Mouse (Mus musculus) forebrain, postnatal 0 days (tissue): ENCODE measurements around the gene Kcna7. TPM values are rescaled to one million over a fixed set of nuclear protein-coding genes. Genes with fewer than 3 reads are reported as not detected.

Experiments
- ATAC-seq: fragments of 200-750 bp; cut with Nextera tagmentation; 2 replicates; pipeline ENCODE4 v1.8.0; 2017; ENCODE audit warnings: mild to moderate bottlenecking, moderate library complexity
- DNase-seq: peaks from one replicate; pipeline ENCODE4 v3.0.0-alpha.2; 2015
- H3K27ac ChIP-seq: fragments of 300-500 bp; sonication (generic); 2 replicates; pipeline ENCODE4 v1.5.1; 2014; ENCODE audit warnings: low read depth, mild to moderate bottlenecking, antibody characterized with exemption, low read length, moderate library complexity, mixed read lengths
- H3K27me3 ChIP-seq: fragments of 300-500 bp; sonication (generic); 2 replicates; pipeline ENCODE4 v1.6.1; 2014; ENCODE audit warnings: mild to moderate bottlenecking, low read length, mixed read lengths; ENCODE audit not compliant: insufficient read depth
- H3K36me3 ChIP-seq: fragments of 300-500 bp; sonication (generic); 2 replicates; pipeline ENCODE4 v1.6.1; 2014; ENCODE audit warnings: mild to moderate bottlenecking, moderate library complexity; ENCODE audit not compliant: insufficient read depth
- H3K4me1 ChIP-seq: fragments of 300-500 bp; sonication (generic); 2 replicates; pipeline ENCODE4 v1.6.1; 2014; ENCODE audit warnings: antibody characterized with exemption; ENCODE audit not compliant: insufficient read depth
- H3K4me2 ChIP-seq: fragments of 300-500 bp; sonication (generic); 2 replicates; pipeline ENCODE4 v1.6.1; 2014; ENCODE audit warnings: low read depth, mild to moderate bottlenecking, moderate library complexity
- H3K4me3 ChIP-seq: fragments of 300-500 bp; sonication (generic); 2 replicates; pipeline ENCODE4 v1.5.1; 2014; ENCODE audit warnings: low read depth, low read length, mixed read lengths
- H3K9ac ChIP-seq: fragments of 300-500 bp; sonication (generic); 2 replicates; pipeline ENCODE4 v1.6.1; 2014; ENCODE audit warnings: mild to moderate bottlenecking
- H3K9me3 ChIP-seq: fragments of 300-500 bp; sonication (generic); 2 replicates; pipeline ENCODE4 v1.6.1; 2016; ENCODE audit warnings: low read length
- CTCF ChIP-seq: sonication (generic); IDR thresholded peaks from 2 replicates; pipeline ENCODE4 v1.5.1; 2016; ENCODE audit warnings: antibody characterized with exemption, control low read depth, low read depth
- WGBS: fragments of 180-500 bp; shearing (Covaris S2); extraction: QIAGEN DNeasy Blood & Tissue Kit; methylation state at CpG from one replicate; pipeline ENCODE4 v1.1.7; 2014; 5-methylcytosine and 5-hydroxymethylcytosine counted together
- polyA plus RNA-seq: library from polyadenylated mRNA; unstranded; fragments of >200 nt; fragmentation: Nextera tagmentation; extraction: Ambion mirVana; gene quantifications from 2 replicates; pipeline ENCODE4 v1.2.1, GENCODE M21; 2015
- total RNA-seq: library from RNA; depleted of rRNA; stranded (reverse); fragments of >200 nt; gene quantifications from 2 replicates; pipeline ENCODE4 v1.2.3, GENCODE M21; 2014

The Kcna7 gene
- total and polyA plus RNA-seq, 2 experiments from 2014 or later: 0.14 TPM; not detected in 1

DNA sequence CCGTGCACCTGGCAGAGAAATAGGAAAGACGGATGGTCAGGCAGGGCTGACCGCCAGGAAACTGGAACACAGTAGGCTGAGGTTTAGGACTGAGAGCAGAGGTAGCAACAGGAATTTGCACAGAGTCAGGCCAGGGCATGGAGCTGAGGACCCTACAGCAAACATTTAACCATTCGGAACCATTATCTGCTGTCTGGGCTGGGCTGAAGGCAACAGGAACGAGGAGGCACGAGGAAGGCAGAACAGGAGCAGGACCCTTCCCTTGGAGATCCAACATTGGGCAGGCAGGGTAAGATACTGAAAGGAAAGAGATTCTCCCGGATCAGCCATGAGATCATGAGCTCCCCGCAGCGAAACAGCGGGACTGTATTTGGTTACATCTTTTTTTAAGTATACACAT lies 2.4 kb downstream of the Kcna7 start:
- H3K4me2 ChIP-seq: no peak overlapping the region
- H3K36me3 ChIP-seq: no peaks in the 10 kb centered on the region
- WGBS: 83% methylated on average over 10 of the region's 10 CpGs
- no peak for ATAC-seq
- no peaks in the 10 kb centered on the region for H3K4me1 ChIP-seq
- H3K27me3 ChIP-seq: peaks cover 66% of the 10 kb centered on the region
- DNase-seq: no peak
- no peak overlapping the region for H3K4me3 ChIP-seq
- no peak for TF ChIP-seq CTCF
- no peak overlapping the region for H3K27ac ChIP-seq
- no peaks in the 10 kb centered on the region for H3K9me3 ChIP-seq
- no peak overlapping the region for H3K9ac ChIP-seq

DNA sequence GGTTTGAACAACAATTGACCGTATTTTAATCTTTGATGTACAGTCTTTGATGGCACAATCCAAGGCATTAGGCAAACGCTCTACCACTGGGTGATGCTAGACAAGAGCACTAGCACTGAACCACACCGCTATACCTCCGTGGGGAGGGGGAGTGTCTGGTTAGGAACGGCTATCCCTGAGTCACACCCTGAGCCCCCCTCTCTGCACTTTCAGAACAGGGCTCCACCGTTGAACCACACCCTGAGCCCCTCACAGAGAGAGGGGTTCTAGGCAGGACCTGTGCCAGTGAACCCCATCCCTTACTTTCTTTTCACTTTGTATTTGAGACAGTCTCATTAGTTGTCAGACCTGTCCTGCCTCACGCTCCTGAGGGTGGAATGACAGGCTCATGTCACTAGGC lies 2.9 kb downstream of the Kcna7 start:
- no peak overlapping the region for H3K4me3 ChIP-seq
- H3K9me3 ChIP-seq: no peaks in the 10 kb centered on the region
- 68% methylated on average over 7 of the region's 7 CpGs for WGBS
- no peak for TF ChIP-seq CTCF
- peaks cover 71% of the 10 kb centered on the region for H3K27me3 ChIP-seq
- no peak overlapping the region for H3K9ac ChIP-seq
- peaks cover 2% of the 10 kb centered on the region; the same call in 1 of the 2 replicates for H3K4me1 ChIP-seq
- no peak for DNase-seq
- no peak overlapping the region for H3K27ac ChIP-seq
- H3K36me3 ChIP-seq: no peaks in the 10 kb centered on the region
- ATAC-seq: no peak
- no peak overlapping the region for H3K4me2 ChIP-seq

DNA sequence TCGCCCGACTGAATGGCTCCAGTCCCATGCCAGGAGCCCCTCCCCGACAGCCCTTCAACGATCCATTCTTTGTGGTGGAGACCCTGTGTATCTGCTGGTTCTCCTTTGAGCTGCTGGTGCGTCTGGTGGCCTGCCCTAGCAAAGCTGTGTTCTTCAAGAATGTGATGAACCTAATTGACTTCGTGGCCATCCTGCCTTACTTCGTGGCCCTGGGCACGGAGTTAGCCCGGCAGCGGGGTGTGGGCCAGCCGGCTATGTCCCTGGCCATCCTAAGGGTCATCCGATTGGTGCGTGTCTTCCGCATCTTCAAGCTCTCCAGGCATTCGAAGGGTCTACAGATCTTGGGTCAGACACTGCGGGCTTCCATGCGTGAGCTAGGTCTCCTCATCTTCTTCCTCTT lies 3.5 kb downstream of the Kcna7 start:
- H3K9me3 ChIP-seq: no peaks in the 10 kb centered on the region
- TF ChIP-seq CTCF: no peak
- DNase-seq (no peak), ATAC-seq (no peak)
- 86% methylated on average over 17 of the region's 17 CpGs for WGBS
- H3K4me2 ChIP-seq: no peak overlapping the region
- peaks cover 77% of the 10 kb centered on the region for H3K27me3 ChIP-seq
- no peak overlapping the region for H3K9ac ChIP-seq
- no peak overlapping the region for H3K4me3 ChIP-seq
- H3K36me3 ChIP-seq: no peaks in the 10 kb centered on the region
- H3K27ac ChIP-seq: no peak overlapping the region
- H3K4me1 ChIP-seq: peaks cover 6% of the 10 kb centered on the region; the same call in 1 of the 2 replicates

DNA sequence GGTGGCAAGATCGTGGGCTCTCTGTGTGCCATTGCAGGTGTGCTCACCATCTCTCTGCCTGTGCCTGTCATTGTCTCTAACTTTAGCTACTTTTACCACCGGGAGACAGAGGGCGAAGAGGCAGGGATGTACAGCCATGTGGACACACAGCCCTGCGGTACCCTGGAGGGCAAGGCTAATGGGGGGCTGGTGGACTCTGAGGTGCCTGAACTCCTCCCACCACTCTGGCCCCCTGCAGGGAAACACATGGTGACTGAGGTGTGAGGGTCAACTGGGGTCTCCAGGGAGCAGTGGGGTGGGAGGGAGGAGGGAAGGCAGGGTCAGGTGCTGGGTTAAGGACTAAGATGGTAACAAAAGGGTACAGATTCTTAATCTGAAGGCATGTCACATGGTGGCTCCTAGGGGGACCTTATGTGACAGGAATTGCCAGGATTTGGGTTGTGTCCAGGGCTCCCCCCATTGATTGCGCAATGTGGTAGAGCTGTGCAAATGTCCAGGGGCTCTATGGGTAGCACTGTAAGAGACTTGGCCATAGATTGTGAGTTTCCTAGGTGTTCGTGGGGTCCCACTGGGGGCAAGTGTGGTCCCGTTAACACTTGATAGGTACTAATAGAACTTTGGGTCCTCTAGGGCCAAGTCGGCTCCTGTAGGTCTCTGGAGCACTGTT lies 4.2 kb downstream of the Kcna7 start:
- H3K9ac ChIP-seq: no peak overlapping the region
- no peaks in the 10 kb centered on the region for H3K9me3 ChIP-seq
- peaks cover 84% of the 10 kb centered on the region for H3K27me3 ChIP-seq
- WGBS: 87% methylated on average over 8 of the region's 8 CpGs
- no peak for DNase-seq
- H3K4me2 ChIP-seq: no peak overlapping the region
- no peak overlapping the region for H3K4me3 ChIP-seq
- TF ChIP-seq CTCF: no peak
- H3K36me3 ChIP-seq: no peaks in the 10 kb centered on the region
- peaks cover 6% of the 10 kb centered on the region; the same call in 1 of the 2 replicates for H3K4me1 ChIP-seq
- no peak for ATAC-seq
- no peak overlapping the region for H3K27ac ChIP-seq

DNA sequence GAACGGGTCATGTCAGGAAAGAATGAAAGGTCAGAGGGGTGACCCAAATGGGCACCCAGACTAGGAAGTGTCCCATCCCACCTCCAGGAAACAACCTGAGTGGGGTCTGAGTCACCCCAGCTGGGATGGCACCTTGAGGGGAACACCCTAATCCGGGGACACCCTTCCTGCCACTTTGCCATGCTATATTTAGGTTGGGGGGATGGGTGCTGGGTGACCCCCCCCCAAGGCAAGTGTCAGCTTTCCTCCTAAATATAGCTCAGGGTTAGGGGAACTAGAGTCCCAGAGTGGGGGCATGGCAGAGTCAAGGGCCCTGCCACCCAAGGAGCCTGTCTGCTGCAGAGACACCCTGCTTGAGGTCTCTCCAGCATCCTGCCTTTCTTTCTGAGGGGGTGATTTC lies 7.0 kb downstream of the Kcna7 start:
- DNase-seq: no peak
- no peak for TF ChIP-seq CTCF
- no peaks in the 10 kb centered on the region for H3K9me3 ChIP-seq
- WGBS: 85% methylated on average over 2 of the region's 2 CpGs
- H3K4me1 ChIP-seq: peaks cover 6% of the 10 kb centered on the region; the same call in 1 of the 2 replicates
- no peak overlapping the region for H3K27ac ChIP-seq
- no peak overlapping the region for H3K4me3 ChIP-seq
- no peak for ATAC-seq
- H3K27me3 ChIP-seq: peaks cover 83% of the 10 kb centered on the region
- no peaks in the 10 kb centered on the region for H3K36me3 ChIP-seq
- no peak overlapping the region for H3K9ac ChIP-seq
- no peak overlapping the region for H3K4me2 ChIP-seq

DNA sequence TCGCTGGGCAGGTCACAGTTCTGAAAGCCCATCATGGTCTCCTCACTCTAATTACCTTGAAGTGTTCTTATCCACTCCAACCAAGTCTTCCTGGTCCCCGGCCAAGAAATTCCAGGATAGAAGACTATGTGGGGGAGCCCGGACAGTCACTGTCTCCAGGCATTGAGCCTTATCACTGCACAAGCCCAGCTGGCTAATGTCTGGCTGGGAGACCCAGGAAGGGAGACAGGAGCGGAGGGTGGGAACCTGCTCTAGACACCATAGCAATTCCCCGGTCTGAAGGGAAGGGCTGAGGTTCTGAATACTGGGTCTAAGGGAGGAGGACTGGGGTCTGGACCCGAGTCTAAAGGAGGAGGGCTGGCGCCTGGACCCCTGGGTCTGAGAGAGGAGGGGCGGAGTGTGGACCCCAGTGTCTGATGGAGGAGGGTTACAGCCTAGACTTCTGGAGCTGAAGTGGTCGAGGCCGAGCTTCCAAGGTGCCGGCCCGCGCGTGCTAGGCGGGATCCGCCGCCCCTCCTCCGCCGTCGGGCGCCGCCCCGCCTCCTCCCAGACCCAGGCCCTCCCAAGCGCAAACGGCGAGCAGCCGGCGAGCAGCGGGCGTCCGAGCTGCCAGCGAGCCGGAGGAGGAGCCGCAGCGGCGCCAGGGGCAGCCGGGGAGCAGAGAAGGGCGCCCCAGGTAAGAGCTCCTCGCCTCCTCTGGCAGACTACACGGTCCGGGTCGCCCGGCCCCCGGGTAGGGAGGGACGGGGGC lies 7.8 kb downstream of the Kcna7 start, which contains the start of gene Ntf5:
Gene Ntf5 (plus strand): TSS at position 583 of the 751 bp plus-strand sequence.
- ATAC-seq (peak; percentile 34; the same call in 1 of the 2 replicates), DNase-seq (peak; percentile 24)
- Histone ChIP-seq H3K27me3 (peaks cover 83% of the 10 kb centered on the region), H3K27ac (no peak within 1 kb of the TSS), H3K36me3 (no peaks in the 10 kb centered on the region), H3K9ac (peak within 1 kb of the TSS; percentile 51), H3K4me3 (peak within 1 kb of the TSS; percentile 46), H3K4me2 (peak within 1 kb of the TSS; percentile 83), H3K4me1 (peaks cover 6% of the 10 kb centered on the region; the same call in 1 of the 2 replicates), H3K9me3 (no peaks in the 10 kb centered on the region)
- 3% methylated on average over 44 of the region's 45 CpGs for WGBS
- no peak for TF ChIP-seq CTCF
